Mouse (Mus musculus) E14TG2a.4 (cell line): ENCODE data around the gene C77080.

Experiments used
- CTCF ChIP-seq: conservative IDR thresholded peaks from 2 replicates; pipeline ENCODE4 v1.5.1; 2014; ENCODE audit warnings: low read length
- POU5F1 ChIP-seq: IDR thresholded peaks from 2 replicates; pipeline ENCODE4 v1.6.1; 2014; ENCODE audit warnings: low read length, borderline replicate concordance

DNA sequence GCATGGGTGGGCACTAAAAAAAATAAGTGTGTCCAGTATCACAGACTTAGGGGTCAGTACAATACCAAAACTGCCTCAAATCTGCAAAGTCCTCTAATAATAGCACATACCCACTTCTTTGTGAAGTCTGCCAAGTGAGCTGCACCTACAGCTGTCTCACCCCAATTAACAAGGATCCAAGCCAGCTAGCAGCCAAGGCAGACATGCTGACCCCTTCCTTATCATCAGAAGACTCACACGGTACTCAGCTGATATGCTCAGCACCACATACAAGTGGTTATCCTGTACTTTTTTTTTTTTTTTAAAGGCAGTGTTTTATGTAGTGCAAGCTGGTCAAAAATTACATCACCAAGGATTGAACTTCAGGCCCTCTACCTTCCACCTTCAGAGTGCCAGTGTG lies 43.1 kb upstream of the C77080 start:
- TF ChIP-seq CTCF (no peak), POU5F1 (no peak)
